Mouse (Mus musculus) right cerebral cortex, adult 2 months (tissue): Measurements from ENCODE around the gene Ttc6.

Experiments
- DNase-seq, 2 experiments: peaks; one replicate each; pipeline ENCODE4 v3.0.0; 2021 to 2022; ENCODE audit warnings: low spot score in 2 of 2

Gene Ttc6

DNA sequence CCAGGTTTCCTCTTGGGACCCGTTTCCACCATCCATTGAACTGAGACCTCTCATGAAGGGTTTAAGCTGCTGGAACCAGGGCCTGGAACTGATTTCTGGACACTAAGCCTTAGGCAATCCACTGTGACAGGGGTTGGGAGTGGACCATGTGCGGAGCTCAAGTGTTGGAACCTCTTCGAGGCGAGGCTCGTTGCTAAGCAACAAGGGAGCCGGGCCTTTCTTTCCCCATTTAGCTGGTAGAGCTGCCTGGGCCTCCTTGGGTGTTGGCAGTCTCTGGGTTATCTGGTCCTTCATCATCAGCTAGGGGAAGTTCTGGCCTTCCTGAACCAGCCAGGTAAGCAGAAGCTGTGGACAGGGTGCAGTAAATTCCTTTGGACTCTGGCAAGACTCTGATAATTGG is at the start of gene Ttc6:
TSS of gene Ttc6 (plus strand) at position 205 of the 400 bp plus-strand sequence.
- DNase-seq: no peak

DNA sequence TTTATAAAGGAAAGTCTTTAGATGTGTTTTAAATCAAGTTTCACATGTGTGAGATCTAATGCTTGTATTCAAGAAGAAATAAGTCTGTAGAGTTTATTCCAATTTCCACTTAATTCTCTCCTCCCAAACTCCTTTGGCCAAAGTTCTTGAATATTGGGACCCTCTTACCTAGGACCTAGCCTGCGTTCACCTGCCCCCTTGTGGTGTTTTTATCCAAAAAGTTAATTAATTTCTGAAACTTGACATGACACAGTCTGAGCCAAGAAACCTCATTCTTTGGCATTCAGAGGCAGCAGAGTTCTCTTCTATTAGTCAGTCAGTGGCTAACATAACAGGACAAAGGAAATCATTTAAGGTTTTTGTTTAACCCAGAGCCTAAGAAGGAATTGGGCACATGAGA is 49.4 kb upstream of the Ttc6 start:
- no peak for DNase-seq

DNA sequence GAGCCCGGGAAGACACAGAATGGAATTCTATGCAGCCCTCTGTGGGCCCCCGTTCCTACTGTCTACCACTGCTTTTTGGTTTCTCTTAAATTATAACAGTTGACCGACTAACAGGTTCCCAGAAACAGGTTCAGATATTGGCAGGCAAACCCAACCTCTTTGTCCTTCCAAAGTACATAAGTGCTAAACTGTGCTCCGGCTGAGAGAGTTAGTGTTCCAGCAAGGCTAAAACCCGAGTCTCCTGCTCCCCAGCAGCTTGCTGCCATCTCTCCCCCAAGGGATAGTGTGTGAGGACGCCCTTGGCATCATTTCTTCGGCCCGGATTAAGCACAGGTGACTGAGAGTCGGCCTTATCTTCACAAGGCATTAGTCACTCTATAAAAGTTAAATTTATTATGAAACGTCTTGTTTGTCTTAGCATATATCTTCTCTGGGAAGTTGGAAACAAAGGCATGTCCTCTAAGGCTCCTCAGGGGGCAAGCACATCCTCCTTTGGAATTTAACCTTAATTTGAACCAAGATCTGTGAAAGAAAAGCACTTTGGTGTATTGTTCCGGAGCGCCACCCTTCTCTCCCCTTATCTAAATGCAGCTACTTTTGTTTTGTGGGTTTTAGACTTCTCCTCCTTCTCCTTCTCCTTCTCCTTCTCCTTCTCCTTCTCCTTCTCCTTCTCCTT is 48.1 kb upstream of the Ttc6 start:
- no peak for DNase-seq

DNA sequence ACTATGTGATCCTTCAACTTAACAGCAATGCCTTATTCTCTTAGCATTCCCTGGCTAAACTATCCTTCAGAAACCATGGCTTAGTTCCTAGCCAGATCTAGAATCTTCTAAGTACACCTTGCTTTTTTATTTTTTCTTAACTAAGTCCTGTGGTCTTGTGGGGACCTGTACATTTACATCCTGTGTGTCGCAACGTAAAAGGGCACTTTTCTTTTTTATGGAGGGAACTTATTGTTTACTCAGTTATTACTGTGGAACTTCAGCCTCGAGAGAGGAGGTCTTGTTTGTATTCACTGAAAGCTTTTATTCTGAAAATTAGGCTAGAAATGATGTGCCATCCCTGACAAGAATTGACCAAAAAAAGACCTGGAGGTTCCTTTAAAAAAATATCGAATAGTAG is 35.6 kb upstream of the Ttc6 start:
- DNase-seq: no peak

DNA sequence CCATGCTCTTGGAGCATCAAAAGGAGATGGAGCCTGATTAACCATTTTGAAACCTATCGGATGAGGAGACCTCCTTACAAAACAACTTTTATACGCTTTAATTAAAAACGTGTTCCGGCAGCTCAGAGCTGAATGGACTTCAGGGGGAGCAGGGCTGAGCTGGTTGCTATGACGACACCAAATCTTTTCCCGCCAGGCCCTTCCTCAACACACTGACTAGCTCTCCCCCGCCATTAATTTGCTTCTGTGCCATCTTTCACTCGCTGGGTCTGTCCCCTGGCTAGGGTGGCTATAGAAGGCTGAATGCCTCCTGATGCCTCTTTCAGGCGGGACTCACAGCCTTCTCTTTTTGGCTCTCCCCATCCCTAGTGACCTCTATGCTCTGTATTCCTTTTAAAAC is 33.4 kb upstream of the Ttc6 start:
- DNase-seq: no peak

DNA sequence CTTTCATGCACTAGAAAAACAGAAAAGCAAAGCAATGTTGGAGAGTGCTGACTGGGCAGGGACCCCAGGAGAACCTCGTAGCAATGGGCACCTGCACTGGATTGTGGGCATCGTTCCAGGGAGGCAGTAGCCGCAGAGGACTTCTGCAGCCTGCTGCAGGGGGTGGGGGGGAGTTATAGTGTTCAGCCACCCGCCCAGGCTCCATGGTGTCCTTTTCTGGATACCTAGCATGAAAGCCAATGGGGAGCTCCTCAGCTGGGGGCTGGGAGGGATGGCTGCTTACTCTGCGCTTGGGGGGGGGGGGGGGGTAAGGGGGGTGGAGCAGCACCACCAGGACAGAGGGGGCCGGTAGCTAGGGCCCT is 29.4 kb upstream of the Ttc6 start:
- DNase-seq: no peak

DNA sequence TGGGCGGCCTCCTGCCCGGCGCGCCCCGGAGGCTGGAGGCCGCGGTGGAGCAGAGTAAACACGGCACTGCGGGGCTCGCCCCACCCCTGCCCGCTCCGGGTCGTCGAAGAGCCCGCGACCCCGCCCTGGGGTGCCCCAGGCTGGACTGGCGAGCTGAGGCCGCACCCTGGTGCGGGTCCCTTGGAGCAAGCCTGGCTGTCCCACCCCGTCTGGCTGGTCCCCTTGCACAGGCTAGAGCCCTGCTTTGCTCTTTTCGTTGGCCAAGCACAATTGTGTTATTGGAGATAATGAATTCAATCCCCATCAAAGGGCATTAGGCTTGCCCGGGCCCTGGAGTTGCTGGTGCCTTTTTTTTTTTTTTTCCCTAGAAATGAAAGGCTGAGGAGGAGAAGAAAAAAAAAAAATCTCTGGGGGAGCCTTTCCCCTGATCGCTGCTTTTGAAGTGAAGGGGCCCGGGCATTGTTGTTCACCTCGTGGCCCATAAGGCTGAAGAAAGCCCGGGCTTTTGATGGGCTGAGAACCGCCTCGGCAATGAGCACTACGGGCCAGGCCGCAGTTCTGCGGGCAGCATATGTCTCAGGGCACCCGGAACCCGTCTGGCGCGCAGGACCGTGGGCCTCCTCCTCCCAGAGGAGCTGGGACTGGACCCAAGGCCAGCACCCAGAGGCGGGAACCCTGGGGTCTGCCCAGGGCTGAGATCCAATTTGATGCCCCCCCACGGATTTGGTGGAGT is 28.9 kb upstream of the Ttc6 start:
- DNase-seq: no peak

DNA sequence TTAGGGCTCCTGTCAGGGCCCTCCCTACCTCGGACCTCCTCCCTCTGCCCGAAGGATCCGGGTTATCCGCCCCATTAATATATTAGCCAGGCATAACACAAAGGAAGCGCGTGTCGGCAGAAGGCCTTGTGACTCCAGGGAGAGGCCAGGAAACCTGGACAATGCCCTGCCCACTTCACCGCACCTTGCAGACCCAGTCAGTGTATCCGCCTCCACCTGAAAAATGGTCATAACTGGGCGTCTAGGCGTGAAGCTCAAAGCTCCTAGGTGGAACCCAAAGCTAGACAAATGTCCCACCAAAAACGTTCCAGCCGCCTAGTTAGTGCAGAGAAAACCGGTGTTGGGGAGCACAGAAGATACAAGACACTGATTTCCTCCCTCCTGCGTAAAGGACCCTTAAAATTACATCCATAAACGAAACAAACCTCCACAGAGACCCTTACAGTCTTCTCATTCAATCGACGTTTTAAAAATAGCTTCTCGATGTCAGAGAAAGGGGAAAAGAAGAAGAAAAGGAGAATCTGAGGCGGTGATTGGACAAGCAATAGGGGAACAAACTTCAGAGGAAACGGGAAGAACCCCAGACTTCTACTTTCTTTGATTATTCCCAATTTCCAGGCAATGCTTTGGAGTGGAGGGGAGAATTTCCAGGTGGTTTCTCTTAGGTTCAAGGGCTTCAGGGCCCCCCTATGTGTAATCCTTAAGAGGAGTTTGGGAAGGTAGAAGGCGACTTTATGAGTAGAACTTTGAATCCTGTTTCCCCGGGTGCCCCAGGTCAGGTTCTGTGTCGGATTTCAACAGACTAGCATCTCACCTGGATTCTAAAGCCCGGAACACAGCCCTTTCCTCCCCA is 27.6 kb upstream of the Ttc6 start:
- DNase-seq: no peak

GRCm38 (mm10) chr12:57536909-57537670 is 26.8 kb upstream of the Ttc6 start:
- DNase-seq: no peak

- DNase-seq: no peak
Observed at GRCm38 (mm10) chr12:57537791-57538587, 25.9 kb upstream of the Ttc6 start.

DNA sequence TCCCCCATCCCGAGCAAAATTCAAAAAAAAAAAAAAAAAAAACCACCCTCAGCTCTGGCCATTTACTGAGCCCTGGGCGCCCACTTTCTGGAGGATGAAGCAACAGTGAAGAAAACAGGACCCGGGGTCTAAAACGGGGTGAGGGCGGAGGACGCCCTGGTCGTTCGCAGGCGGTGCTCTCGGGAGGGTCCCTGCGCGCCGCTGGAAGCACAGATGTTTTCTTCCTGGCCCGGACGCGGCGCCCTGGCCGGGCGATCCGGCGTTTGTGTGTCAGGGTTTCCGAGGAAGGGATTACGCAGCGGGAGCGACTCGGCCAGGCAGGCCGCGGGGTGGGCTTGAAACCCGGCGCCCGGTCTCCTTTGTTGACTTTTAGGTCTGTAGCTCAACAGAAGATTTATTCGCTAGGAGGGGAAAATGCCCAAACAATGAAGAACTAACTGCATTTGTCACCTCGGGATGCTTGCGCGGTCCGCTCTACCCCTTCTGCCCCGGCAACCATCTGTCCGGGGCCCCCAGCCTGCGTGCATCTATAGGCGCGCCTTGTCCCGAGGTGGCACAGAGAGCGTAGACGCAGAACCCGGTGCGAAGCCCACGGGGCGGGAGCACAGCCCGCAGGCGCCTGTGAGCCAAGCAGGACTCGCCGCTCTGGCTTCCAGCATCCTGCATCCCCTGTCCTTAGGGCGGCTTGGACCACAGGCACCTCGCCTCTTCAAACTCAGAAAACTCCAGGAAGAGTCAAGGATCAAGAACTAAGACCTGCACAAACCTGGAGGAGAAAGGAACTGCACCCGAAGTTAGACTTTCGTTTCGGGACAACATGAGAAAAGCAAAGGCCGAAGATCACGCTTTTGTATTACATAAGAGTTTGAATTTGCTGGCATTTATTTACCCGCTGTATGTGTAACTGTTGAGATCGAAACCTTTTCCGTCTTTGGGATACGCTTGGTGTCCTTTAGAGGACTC is 25.0 kb upstream of the Ttc6 start:
- no peak for DNase-seq

- DNase-seq: no peak
Observed at GRCm38 (mm10) chr12:57539551-57539985, 24.3 kb upstream of the Ttc6 start.

GRCm38 (mm10) chr12:57541118-57541517 is 22.8 kb upstream of the Ttc6 start:
- DNase-seq: no peak

DNA sequence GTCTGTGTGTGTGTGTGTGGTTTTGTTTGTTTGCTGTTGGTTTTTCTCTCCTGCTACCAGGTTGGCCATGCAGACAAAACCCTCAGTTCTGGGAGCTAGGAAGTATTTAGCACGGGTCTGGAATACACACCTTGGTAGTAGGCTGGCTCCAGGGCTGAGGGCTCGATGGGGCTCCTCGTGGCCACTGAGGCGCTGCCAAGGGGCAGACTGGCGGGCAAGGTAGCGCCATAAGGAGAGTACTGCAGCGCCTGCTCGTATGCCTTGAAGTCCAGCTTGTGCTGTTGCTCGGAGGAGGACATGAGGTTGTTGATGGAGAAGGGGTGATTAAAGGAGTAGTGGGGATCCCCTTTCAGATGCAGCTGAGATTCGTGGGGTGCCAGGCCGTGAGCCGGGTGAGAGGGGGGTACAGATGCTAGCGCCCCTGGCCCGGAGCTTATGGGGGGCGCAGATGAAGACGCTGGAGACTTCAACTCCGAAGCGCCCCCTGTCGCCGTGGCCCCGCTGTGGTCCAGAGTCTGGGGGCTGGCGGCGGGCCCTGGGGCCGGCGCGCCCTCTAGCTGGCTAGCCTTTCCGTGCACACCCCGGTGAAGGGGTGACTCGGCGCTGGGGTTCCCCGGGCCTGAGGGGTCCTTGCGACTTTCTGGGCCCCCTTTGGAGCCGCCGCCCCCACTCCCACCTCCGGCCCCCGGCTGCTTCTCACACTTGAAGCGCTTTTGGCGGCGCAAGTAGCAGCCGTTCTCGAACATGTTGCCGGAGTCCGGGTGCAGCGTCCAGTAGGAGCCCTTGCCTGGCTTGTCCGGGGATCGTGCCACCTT is 21.8 kb upstream of the Ttc6 start:
- no peak for DNase-seq

DNA sequence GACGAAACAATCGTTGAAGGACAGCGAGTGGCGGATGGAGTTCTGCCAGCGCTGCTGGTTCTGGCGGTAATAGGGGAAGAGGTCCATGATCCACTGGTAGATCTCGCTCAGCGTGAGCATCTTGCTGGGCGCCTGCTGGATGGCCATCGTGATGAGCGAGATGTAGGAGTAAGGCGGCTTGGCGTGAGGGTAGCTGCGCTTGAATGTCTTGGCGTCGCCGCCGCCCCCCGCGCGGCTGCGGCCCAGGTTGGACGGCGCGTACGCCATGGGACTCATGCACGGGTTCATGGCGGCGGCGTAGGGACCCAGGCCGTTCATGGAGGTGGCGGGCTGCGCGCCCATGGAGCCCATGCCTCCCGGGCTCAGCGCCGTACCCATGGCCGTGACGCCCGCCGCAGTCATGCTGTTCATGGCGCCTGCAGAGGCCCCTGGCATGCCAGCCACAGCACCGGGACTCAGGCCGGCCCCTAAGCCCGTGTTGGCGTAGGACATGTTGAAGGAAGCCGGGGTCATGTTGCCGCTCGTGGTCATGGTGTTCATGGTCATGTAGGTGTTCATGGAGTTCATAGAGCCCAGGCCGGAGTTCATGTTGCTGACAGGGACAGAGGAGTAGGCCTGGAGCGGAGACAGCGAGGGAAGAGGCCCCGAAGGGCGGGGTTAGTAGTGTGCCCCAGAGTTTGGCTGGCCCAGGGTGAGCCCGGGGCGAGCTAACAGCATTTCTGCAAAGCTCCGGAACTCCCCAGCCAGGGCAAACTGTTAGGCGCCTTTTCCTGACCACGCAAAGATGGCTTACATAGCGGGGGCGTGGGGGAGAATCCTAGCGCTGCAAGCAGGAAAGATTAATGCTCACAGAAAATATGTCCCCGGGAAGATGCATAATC is 20.9 kb upstream of the Ttc6 start:
- DNase-seq: no peak

GRCm38 (mm10) chr12:57543627-57543991 is 20.3 kb upstream of the Ttc6 start:
- no peak for DNase-seq

GRCm38 (mm10) chr12:57544641-57545370 is 19.1 kb upstream of the Ttc6 start:
- DNase-seq: no peak
